11 mouse cellular contexts compared by ENCODE assay signal in genomic region chr9:96450900-96451720, GRCm38 (mm10). TPM values are rescaled to one million over a fixed set of nuclear protein-coding genes. Genes with fewer than 3 reads are reported as not detected.
DNase-seq lines count a peak whose midpoint lies in the region; ATAC-seq lines count a peak whose summit lies in the region.
"Had no signal": no experiment of that assay in that cellular context is flagged by ENCODE, and none has a peak within 500 bp of the region (broad histone marks: within the 10 kb centered on the region; RNA-seq: fewer than 3 reads in every experiment).

No protein-coding gene starts in this region.

- H3K4me1 ChIP-seq in forebrain, embryonic 14.5 days (ENCODE audit: control insufficient read depth, insufficient read depth, low read length): 0 out of 2 replicates have a peak, but pooled peaks cover 3% of the 10 kb centered on the region
- no peaks in the 10 kb centered on the region for H3K4me1 ChIP-seq in forebrain, embryonic 15.5 days
- H3K4me1 ChIP-seq in heart, embryonic 14.5 days (ENCODE audit: control insufficient read depth in 2 of 2, insufficient read depth in 2 of 2, low read length in 2 of 2): peaks cover 9 to 10% of the 10 kb centered on the region in 2 experiments
- H3K4me1 ChIP-seq in lung, embryonic 15.5 days: no peaks in the 10 kb centered on the region

- WGBS in forebrain, embryonic 14.5 days: 29% methylated on average over 12 of the region's 12 CpGs
- whole genome bisulfite sequencing in forebrain, embryonic 15.5 days: 29% methylated on average over 12 of the region's 12 CpGs
- WGBS in heart, embryonic 14.5 days: 16% methylated on average over 12 of the region's 12 CpGs
- WGBS in lung, embryonic 15.5 days: 53% methylated on average over 12 of the region's 12 CpGs

- H3K27ac ChIP-seq in forebrain, embryonic 14.5 days (ENCODE audit: low read depth, low read length): no peak overlapping the region
- no peak overlapping the region for H3K27ac ChIP-seq in forebrain, embryonic 15.5 days (replicated peaks)
- H3K27ac ChIP-seq in heart, embryonic 14.5 days (replicated peaks in 1 of 2; ENCODE audit: control insufficient read depth in 1 of 2, insufficient read depth in 1 of 2, low read depth in 2 of 2, low read length in 2 of 2): peak overlapping the region; percentile 42 to 84
- no peak overlapping the region for H3K27ac ChIP-seq in lung, embryonic 15.5 days
- H3K27ac ChIP-seq: limb, embryonic 12.5 days had no signal

- no peaks in the 10 kb centered on the region for H3K36me3 ChIP-seq in forebrain, embryonic 14.5 days (ENCODE audit: control insufficient read depth, insufficient read depth, low read length)
- no peaks in the 10 kb centered on the region for H3K36me3 ChIP-seq in forebrain, embryonic 15.5 days
- H3K36me3 ChIP-seq in heart, embryonic 14.5 days (ENCODE audit: control insufficient read depth, insufficient read depth, low read length): no peaks in the 10 kb centered on the region
- H3K36me3 ChIP-seq in lung, embryonic 15.5 days: no peaks in the 10 kb centered on the region
- H3K36me3 ChIP-seq: limb, embryonic 12.5 days had no signal

- no peak for ATAC-seq in forebrain, embryonic 14.5 days
- no peak for ATAC-seq in forebrain, embryonic 15.5 days (replicated peaks)
- peak; percentile 82 for ATAC-seq in heart, embryonic 14.5 days (ENCODE audit: insufficient number of reproducible peaks, insufficient read depth, low FRiP score, low read depth)
- peak; percentile 28; the same call in 1 of the 2 replicates for ATAC-seq in lung, embryonic 15.5 days (ENCODE audit: borderline replicate concordance, extremely low read depth, low FRiP score, low TSS enrichment)
- ATAC-seq: Patski had no signal

- no peaks in the 10 kb centered on the region for H3K9me3 ChIP-seq in forebrain, embryonic 14.5 days (replicated peaks; ENCODE audit: control insufficient read depth, low read length)
- H3K9me3 ChIP-seq in forebrain, embryonic 15.5 days: no peaks in the 10 kb centered on the region
- peaks cover 4% of the 10 kb centered on the region; the same call in 1 of the 2 replicates for H3K9me3 ChIP-seq in heart, embryonic 14.5 days (ENCODE audit: control insufficient read depth, low read length)
- H3K9me3 ChIP-seq in lung, embryonic 15.5 days: no peaks in the 10 kb centered on the region

- no peaks in the 10 kb centered on the region for H3K27me3 ChIP-seq in forebrain, embryonic 14.5 days (replicated peaks; ENCODE audit: control insufficient read depth, insufficient read depth, low read length)
- no peaks in the 10 kb centered on the region for H3K27me3 ChIP-seq in forebrain, embryonic 15.5 days
- no peaks in the 10 kb centered on the region for H3K27me3 ChIP-seq in heart, embryonic 14.5 days (ENCODE audit: control insufficient read depth, insufficient read depth, low read length)
- H3K27me3 ChIP-seq in lung, embryonic 15.5 days: no peaks in the 10 kb centered on the region
- H3K27me3 ChIP-seq: limb, embryonic 12.5 days; Patski had no signal

- H3K9ac ChIP-seq in forebrain, embryonic 14.5 days (ENCODE audit: low read length): no peak overlapping the region
- H3K9ac ChIP-seq in forebrain, embryonic 15.5 days (replicated peaks): no peak overlapping the region
- no peak overlapping the region for H3K9ac ChIP-seq in heart, embryonic 14.5 days (ENCODE audit: low read length)
- no peak overlapping the region for H3K9ac ChIP-seq in lung, embryonic 15.5 days
- H3K9ac ChIP-seq: limb, embryonic 12.5 days had no signal

- peak; percentile 37 for DNase-seq in forebrain, embryonic 14.5 days (ENCODE audit: low spot score)
- peak; percentile 23 for DNase-seq in adipocyte (ENCODE audit: low spot score)
- no peak for DNase-seq in retina, postnatal 1 day
- no peak for DNase-seq in right cerebral cortex, postnatal 14 days
- DNase-seq in spleen, postnatal 10 days (ENCODE audit: low spot score in 2 of 2): no peak
- DNase-seq: B cell, adult 2 months had no signal

- no peak overlapping the region for H3K4me2 ChIP-seq in forebrain, embryonic 14.5 days (ENCODE audit: low read length)
- no peak overlapping the region for H3K4me2 ChIP-seq in forebrain, embryonic 15.5 days (replicated peaks)
- H3K4me2 ChIP-seq in heart, embryonic 14.5 days (ENCODE audit: low read length): peak overlapping the region; percentile 11; the same call in 1 of the 2 replicates
- H3K4me2 ChIP-seq in lung, embryonic 15.5 days: no peak overlapping the region
- H3K4me2 ChIP-seq: limb, embryonic 12.5 days had no signal

- no peak overlapping the region for H3K4me3 ChIP-seq in forebrain, embryonic 14.5 days (ENCODE audit: low read depth, low read length)
- no peak overlapping the region for H3K4me3 ChIP-seq in forebrain, embryonic 15.5 days
- H3K4me3 ChIP-seq in heart, embryonic 14.5 days (ENCODE audit: control insufficient read depth in 1 of 2, insufficient read depth in 1 of 2, low read depth in 1 of 2, low read length in 2 of 2): no peak overlapping the region
- no peak overlapping the region for H3K4me3 ChIP-seq in lung, embryonic 15.5 days
- H3K4me3 ChIP-seq: limb, embryonic 12.5 days had no signal

RNA-seq across cellular contexts. Expression of gene Rnf7, which starts 27.4 kb away (rescaled TPM):
- polyA plus RNA-seq in forebrain, embryonic 14.5 days (2014; fragmentation: Nextera tagmentation; extraction: Ambion mirVana): 228 and 271 TPM in 2 replicates
- 179 and 187 TPM in 2 replicates for polyA plus RNA-seq in forebrain, embryonic 15.5 days (2015; fragmentation: Nextera tagmentation; extraction: Ambion mirVana)
- 237 and 257 TPM in 2 replicates for polyA plus RNA-seq in heart, embryonic 14.5 days (2014; fragmentation: Nextera tagmentation; extraction: Ambion mirVana)
- 200 and 209 TPM in 2 replicates for polyA plus RNA-seq in lung, embryonic 15.5 days (2015; fragmentation: Nextera tagmentation; extraction: Ambion mirVana)

Comparison
In these comparisons a context has a peak if more than half of its experiments do, and no peak if none do; other contexts are left out.
1. ATAC-seq: peak in heart, embryonic 14.5 days (single experiment) and lung, embryonic 15.5 days (single experiment); none in forebrain, embryonic 14.5 days (single experiment) and forebrain, embryonic 15.5 days (single experiment).
2. DNase-seq: peak in forebrain, embryonic 14.5 days (single experiment) and adipocyte (single experiment); none in retina, postnatal 1 day (single experiment), right cerebral cortex, postnatal 14 days (single experiment) and spleen, postnatal 10 days (0 of 2).
3. H3K27ac ChIP-seq: peak in heart, embryonic 14.5 days (2 of 2); none in forebrain, embryonic 14.5 days (single experiment), forebrain, embryonic 15.5 days (single experiment) and lung, embryonic 15.5 days (single experiment).